Mouse (Mus musculus) heart, adult 9 months (tissue): ENCODE data around the gene Nfam1.

Experiments
- DNase-seq, 2 experiments: peaks; one replicate each; pipeline ENCODE4 v3.0.0; 2022; ENCODE audit warnings: low spot score in 2 of 2

The Nfam1 gene

GRCm38 (mm10) chr15:82960786-82961561 lies 72.1 kb downstream of the Nfam1 start:
- no peak for DNase-seq

- no peak for DNase-seq
These were observed 74.0 kb downstream of the Nfam1 start for GRCm38 (mm10) chr15:82959151-82959550.

GRCm38 (mm10) chr15:82958253-82958701 lies 74.8 kb downstream of the Nfam1 start:
- no peak for DNase-seq

- DNase-seq: no peak
These were observed 76.4 kb downstream of the Nfam1 start for GRCm38 (mm10) chr15:82956721-82957120.

- DNase-seq: no peak
These were observed 76.8 kb downstream of the Nfam1 start for GRCm38 (mm10) chr15:82956310-82956709.

- DNase-seq: no peak
These were observed 77.8 kb downstream of the Nfam1 start for GRCm38 (mm10) chr15:82955286-82955685.

GRCm38 (mm10) chr15:82954034-82954433 lies 79.1 kb downstream of the Nfam1 start:
- DNase-seq: no peak

- no peak for DNase-seq
These were observed 80.0 kb downstream of the Nfam1 start for GRCm38 (mm10) chr15:82953096-82953495.

GRCm38 (mm10) chr15:82952292-82952705 lies 80.8 kb downstream of the Nfam1 start:
- no peak for DNase-seq

- no peak for DNase-seq
These were observed 82.9 kb downstream of the Nfam1 start for GRCm38 (mm10) chr15:82950246-82950645.

- no peak for DNase-seq
These were observed 85.7 kb downstream of the Nfam1 start for GRCm38 (mm10) chr15:82947431-82947830.

- no peak for DNase-seq
These were observed 88.5 kb downstream of the Nfam1 start for GRCm38 (mm10) chr15:82944479-82945195.
